Mouse (Mus musculus) lung, adult 2 months (tissue): Measurements from ENCODE around the gene Scml4.

Experiments used
- CTCF ChIP-seq: fragments of 200-500 bp; IDR thresholded peaks from 2 replicates; pipeline ENCODE4 v1.5.1; 2011; ENCODE audit warnings: mild to moderate bottlenecking, low read length, control low read depth; ENCODE audit not compliant: insufficient read depth
- POLR2A ChIP-seq: fragments of 200-500 bp; IDR thresholded peaks from 2 replicates; pipeline ENCODE4 v1.6.1; 2011; ENCODE audit warnings: low read depth, mild to moderate bottlenecking, control low read depth, low read length, borderline replicate concordance; ENCODE audit errors: extremely low read depth

DNA sequence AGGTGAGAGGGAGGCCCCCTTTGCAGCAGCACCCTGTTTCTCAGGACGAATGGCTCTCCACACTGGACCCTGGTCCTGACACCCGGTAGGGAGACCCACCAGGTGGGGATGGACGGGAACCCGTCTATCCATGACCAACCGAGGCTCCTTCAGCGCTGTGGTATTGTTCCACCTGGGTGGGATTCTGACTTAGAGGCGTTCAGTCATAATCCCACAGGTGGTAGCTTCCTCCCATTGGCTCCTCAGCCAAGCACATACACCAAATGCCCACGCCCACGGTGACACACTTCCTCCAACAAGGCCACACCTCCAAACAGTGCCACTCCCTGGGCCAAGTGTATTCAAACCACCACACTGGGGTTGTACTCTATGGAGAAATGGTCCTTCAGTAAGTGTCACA, 3.6 kb upstream of the Scml4 start:
- TF ChIP-seq POLR2A (no peak), CTCF (no peak)
